Mouse (Mus musculus) midbrain, embryonic 11.5 days (tissue): ENCODE results near the gene Mamdc2. TPM values are rescaled to one million over a fixed set of nuclear protein-coding genes. Genes with fewer than 3 reads are reported as not detected.
A peak's percentile ranks its signal among the peaks of the same experiment; 100 is the strongest.
"Not testable (repeated sequence)": the region's sequence is repeated elsewhere in the genome, so short reads cannot be mapped to it uniquely, and the experiment has no call there.

Experiments used
- ATAC-seq: fragments of 200-750 bp; cut with Nextera tagmentation; 2 replicates; pipeline ENCODE4 v1.8.0; 2017; ENCODE audit warnings: moderate TSS enrichment, moderate library complexity; ENCODE audit not compliant: low FRiP score
- DNase-seq: peaks from one replicate; pipeline ENCODE4 v3.0.0; 2015; ENCODE audit warnings: low spot score; ENCODE audit errors: missing footprints
- H3K27ac ChIP-seq: fragments of 300-500 bp; sonication (generic); 2 replicates; pipeline ENCODE4 v1.5.1; 2014; ENCODE audit warnings: low read depth, low read length
- H3K27me3 ChIP-seq: fragments of 300-500 bp; sonication (generic); 2 replicates; pipeline ENCODE4 v1.6.1; 2014; ENCODE audit warnings: mild to moderate bottlenecking, low read length, moderate library complexity, mixed read lengths; ENCODE audit not compliant: control insufficient read depth, insufficient read depth
- H3K36me3 ChIP-seq: fragments of 300-500 bp; sonication (generic); 2 replicates; pipeline ENCODE4 v1.6.1; 2014; ENCODE audit warnings: mild to moderate bottlenecking, low read length, moderate library complexity, mixed read lengths; ENCODE audit not compliant: control insufficient read depth, insufficient read depth
- H3K4me1 ChIP-seq: fragments of 300-500 bp; sonication (generic); 2 replicates; pipeline ENCODE4 v1.6.1; 2014; ENCODE audit warnings: low read length; ENCODE audit not compliant: control insufficient read depth, insufficient read depth
- H3K4me2 ChIP-seq: fragments of 300-500 bp; sonication (generic); 2 replicates; pipeline ENCODE4 v1.6.1; 2014; ENCODE audit warnings: mild to moderate bottlenecking, moderate library complexity
- H3K4me3 ChIP-seq: fragments of 300-500 bp; sonication (generic); 2 replicates; pipeline ENCODE4 v1.5.1; 2014; ENCODE audit warnings: low read depth, low read length
- H3K9ac ChIP-seq: fragments of 300-500 bp; sonication (generic); 2 replicates; pipeline ENCODE4 v1.6.1; 2014; ENCODE audit warnings: low read length
- H3K9me3 ChIP-seq: fragments of 300-500 bp; sonication (generic); 2 replicates; pipeline ENCODE4 v1.6.1; 2016; ENCODE audit warnings: low read length; ENCODE audit not compliant: control insufficient read depth
- WGBS: fragments of 180-500 bp; shearing (Covaris S2); extraction: QIAGEN DNeasy Blood & Tissue Kit; methylation state at CpG from one replicate; pipeline ENCODE4 v1.1.7; 2014; 5-methylcytosine and 5-hydroxymethylcytosine counted together
- polyA plus RNA-seq: library from polyadenylated mRNA; unstranded; fragments of >200 nt; fragmentation: Nextera tagmentation; extraction: Ambion mirVana; gene quantifications from 2 replicates; pipeline ENCODE4 v1.2.1, GENCODE M21; 2014

Gene Mamdc2
- polyA plus RNA-seq, 1 experiment from 2014 or later: 1.5 TPM

DNA sequence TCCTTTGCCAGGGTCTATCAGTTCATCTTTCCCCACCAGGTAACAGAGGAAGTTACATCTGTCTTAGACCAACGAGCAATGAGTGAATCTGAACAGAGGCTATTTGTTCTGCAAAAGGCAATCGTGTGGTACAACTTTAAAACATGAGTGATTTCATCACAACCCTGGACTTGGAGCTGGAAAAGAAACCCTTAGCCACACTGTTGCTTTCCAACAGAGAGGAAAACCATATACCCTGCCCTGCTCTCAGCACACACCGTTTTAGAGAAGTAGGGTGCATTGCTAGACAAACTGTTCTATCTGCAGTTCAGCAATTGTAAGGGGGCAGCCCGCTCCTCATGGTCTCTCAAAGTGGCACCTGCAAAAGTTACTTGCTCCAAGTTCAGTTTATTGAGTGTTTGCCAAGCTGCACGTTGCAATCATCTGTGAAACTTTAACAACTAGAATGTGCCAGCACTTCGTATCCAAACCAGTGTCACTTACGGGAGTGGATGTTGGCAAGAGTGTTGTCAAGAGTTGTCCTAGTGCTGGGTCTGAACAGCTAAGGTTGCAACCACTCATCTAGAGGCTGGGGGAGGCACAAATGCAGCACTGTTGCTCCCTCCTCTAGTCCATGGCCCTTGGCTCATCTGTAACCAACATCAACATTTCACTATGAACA is 37.8 kb upstream of the Mamdc2 start:
- no peak overlapping the region for H3K9ac ChIP-seq
- H3K4me1 ChIP-seq: no peaks in the 10 kb centered on the region
- 86% methylated on average over 7 of the region's 7 CpGs for WGBS
- H3K9me3 ChIP-seq: no peaks in the 10 kb centered on the region
- DNase-seq (no peak), ATAC-seq (no peak)
- H3K4me3 ChIP-seq: no peak overlapping the region
- no peak overlapping the region for H3K4me2 ChIP-seq
- H3K27me3 ChIP-seq: no peaks in the 10 kb centered on the region
- H3K36me3 ChIP-seq: no peaks in the 10 kb centered on the region
- no peak overlapping the region for H3K27ac ChIP-seq

DNA sequence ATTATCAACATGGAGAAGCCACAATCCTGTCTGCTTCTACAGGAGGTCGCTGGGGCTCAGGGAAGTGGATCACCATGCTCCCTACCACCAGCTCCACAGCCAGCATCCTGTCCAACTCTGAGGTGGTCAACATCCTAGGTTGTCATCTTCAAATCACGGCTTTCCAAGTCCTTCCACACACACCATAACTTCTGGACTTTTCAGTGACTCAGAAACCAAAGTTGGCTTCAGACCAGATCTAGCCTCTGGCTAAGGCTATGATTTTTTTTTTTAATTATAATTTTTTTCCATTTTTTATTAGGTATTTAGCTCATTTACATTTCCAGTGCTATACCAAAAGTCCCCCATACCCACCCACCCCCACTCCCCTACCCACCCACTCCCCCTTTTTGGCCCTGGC is 34.3 kb upstream of the Mamdc2 start:
- not testable (repeated sequence) for ATAC-seq, H3K4me3 ChIP-seq, H3K9me3 ChIP-seq, H3K27ac ChIP-seq, H3K4me2 ChIP-seq, H3K36me3 ChIP-seq, DNase-seq, H3K27me3 ChIP-seq, H3K4me1 ChIP-seq, H3K9ac ChIP-seq
- WGBS: 86% methylated on average over 2 of the region's 2 CpGs

DNA sequence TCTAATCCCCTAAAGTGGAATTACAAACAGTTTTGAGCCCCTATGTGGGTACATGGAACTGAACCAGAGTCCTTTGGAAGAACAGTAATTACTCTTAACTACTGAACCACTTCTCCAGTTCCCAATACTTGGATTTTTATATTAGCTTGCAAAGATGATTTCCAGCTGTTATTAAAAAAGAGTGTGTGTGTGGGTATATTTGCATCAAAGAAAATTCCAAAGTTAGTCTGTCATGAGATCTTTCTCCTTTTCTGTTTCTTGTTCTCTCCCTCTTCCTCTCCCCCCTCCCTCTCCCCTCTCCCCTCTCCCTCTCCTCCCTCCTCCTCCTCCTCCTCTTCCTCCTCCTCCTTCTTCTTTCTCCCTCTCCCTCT is 31.3 kb upstream of the Mamdc2 start:
- DNase-seq: no peak
- no peak overlapping the region for H3K4me3 ChIP-seq
- H3K9me3 ChIP-seq: no peaks in the 10 kb centered on the region
- H3K27ac ChIP-seq: no peak overlapping the region
- H3K36me3 ChIP-seq: no peaks in the 10 kb centered on the region
- no peak overlapping the region for H3K4me2 ChIP-seq
- no peaks in the 10 kb centered on the region for H3K4me1 ChIP-seq
- ATAC-seq: no peak
- H3K27me3 ChIP-seq: no peaks in the 10 kb centered on the region
- H3K9ac ChIP-seq: no peak overlapping the region

DNA sequence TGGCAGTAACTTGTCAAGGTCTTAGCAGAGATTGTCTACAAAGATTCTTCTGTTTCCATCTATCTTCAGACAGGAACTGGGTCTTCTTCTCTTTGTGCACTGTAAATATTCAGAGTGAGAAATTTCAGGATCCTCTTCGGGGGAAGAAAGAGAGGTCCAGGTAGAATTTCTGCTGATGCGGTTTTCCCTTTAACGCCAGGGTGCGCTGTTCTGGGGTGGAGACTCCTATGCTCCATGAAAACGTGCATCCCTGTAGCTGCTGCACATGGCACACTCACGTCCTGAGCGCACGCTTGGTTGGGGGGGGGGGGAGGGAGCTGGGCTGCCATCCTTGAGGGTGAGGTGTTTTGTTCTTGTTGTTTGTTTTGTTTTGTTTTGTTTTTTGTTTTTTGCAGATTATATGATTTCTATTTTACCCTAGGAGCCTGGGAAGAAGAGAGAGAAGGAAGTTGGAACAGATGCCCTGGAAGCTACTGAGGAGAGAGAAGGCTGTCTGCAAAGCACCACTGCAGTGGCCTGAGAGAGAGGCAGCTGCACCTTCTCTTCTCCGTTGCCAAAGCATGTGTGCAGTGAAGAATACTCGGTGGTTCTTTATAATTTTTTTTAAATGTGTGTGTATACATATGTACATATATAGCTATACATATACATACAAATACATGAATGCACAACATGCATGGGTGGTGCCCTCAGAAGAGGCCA is 30.8 kb upstream of the Mamdc2 start:
- Histone ChIP-seq H3K27ac (no peak overlapping the region), H3K9me3 (no peaks in the 10 kb centered on the region), H3K4me2 (no peak overlapping the region), H3K36me3 (no peaks in the 10 kb centered on the region), H3K4me1 (no peaks in the 10 kb centered on the region), H3K4me3 (no peak overlapping the region), H3K9ac (no peak overlapping the region), H3K27me3 (no peaks in the 10 kb centered on the region)
- ATAC-seq: no peak
- WGBS: 18% methylated on average over 10 of the region's 10 CpGs
- DNase-seq: peak; percentile 92

DNA sequence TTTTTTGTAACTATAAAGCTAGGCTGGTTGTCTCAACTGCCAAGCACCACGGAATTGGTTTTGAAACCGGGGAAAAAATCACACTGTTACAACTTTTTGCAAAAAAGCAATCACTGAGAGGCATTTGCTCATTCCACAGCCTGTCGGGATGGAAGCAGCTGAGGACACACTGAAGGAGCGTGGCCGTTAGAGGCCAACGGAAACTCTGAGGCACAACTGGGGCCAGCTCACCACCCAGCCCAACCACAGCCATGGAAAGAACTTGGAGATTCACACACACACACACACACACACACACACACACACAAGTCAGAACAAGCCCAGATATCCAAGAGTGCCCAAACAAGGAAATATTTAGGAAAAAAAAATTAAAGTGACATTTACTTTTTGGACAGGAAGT is 29.6 kb upstream of the Mamdc2 start:
- Histone ChIP-seq H3K9ac (no peak overlapping the region), H3K27ac (no peak overlapping the region), H3K9me3 (no peaks in the 10 kb centered on the region), H3K4me1 (no peaks in the 10 kb centered on the region), H3K4me2 (no peak overlapping the region), H3K27me3 (no peaks in the 10 kb centered on the region), H3K36me3 (no peaks in the 10 kb centered on the region), H3K4me3 (no peak overlapping the region)
- DNase-seq (no peak), ATAC-seq (no peak)
- 83% methylated on average over 6 of the region's 6 CpGs for WGBS

DNA sequence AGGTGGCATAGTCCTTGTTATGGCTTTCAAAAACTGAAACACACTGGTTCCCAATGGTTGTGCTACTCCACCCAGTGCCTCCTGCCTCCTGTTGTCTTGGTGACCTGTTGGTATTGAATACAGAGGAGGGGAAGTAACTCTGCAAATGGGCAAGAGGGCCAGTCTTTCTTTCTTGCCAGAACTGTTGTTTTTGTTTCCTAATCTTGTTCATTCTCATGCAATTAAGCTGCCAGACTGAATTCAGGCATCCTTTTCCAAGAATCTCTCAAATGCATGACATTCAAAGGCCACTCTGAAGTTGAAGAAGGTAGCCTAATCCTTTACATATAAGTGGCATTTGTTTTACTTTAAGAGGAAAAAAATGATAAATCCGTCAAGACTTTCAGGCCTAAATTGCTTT is 19.6 kb upstream of the Mamdc2 start:
- no peaks in the 10 kb centered on the region; the same call in 1 of the 2 replicates for H3K27me3 ChIP-seq

DNA sequence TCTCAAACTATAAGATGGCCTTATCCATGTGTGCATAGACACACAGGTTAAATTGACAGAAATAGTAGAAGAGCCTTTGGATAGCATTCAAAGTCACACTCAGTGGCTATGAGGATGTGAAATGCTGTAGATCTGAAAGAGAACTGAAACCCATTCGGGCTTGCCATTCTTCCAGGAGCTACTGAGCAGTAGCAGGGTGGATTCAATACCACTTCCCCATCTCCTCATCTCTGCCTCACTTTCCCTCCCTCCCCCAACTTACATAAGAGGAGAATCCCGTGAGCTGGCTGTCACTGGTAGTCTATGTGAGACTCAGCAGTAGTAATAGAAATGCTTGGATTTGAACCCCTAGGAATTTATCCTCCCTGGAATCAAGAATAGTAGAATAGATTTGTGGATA is 18.8 kb upstream of the Mamdc2 start:
- Histone ChIP-seq H3K4me3 (no peak overlapping the region), H3K4me2 (no peak overlapping the region), H3K36me3 (no peaks in the 10 kb centered on the region), H3K9ac (no peak overlapping the region), H3K27ac (no peak overlapping the region), H3K9me3 (no peaks in the 10 kb centered on the region), H3K27me3 (no peaks in the 10 kb centered on the region; the same call in 1 of the 2 replicates), H3K4me1 (peaks cover 5% of the 10 kb centered on the region)
- 57% methylated on average over 2 of the region's 2 CpGs for WGBS
- DNase-seq: no peak
- no peak for ATAC-seq

More for the DNA sequence above, 19.6 kb upstream of the Mamdc2 start:
- ATAC-seq: no peak
- Histone ChIP-seq H3K4me3 (no peak overlapping the region), H3K4me1 (peaks cover 5% of the 10 kb centered on the region), H3K9me3 (no peaks in the 10 kb centered on the region), H3K27ac (no peak overlapping the region), H3K9ac (no peak overlapping the region), H3K36me3 (no peaks in the 10 kb centered on the region), H3K4me2 (no peak overlapping the region)
- WGBS: 6% methylated on average over 1 of the region's 1 CpGs
- DNase-seq: no peak

DNA sequence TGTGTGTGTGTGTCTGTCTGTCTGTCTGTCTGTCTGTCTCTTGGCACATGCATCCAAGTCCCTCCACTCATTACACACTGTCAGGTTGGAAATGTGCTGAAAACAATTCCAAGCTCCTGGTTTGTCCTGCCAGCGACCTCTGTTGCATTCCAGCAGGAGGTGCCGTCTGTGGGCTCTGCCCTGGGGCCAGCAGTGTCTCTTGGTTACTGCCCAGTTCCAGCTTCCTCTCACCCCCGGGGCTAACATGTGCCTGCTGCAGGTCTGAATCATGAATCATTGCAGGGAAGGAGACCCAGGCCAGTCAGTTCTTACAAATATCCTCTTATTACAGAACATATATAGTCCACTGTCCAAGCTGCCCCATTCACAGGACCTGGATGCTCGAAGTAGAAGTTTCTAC is 9.2 kb upstream of the Mamdc2 start:
- Histone ChIP-seq H3K36me3 (no peaks in the 10 kb centered on the region), H3K27me3 (no peaks in the 10 kb centered on the region), H3K9me3 (no peaks in the 10 kb centered on the region; the same call in 1 of the 2 replicates), H3K27ac (no peak overlapping the region), H3K4me2 (no peak overlapping the region), H3K4me3 (no peak overlapping the region), H3K4me1 (no peaks in the 10 kb centered on the region), H3K9ac (no peak overlapping the region)
- ATAC-seq (no peak), DNase-seq (no peak)
- WGBS: 47% methylated on average over 4 of the region's 4 CpGs

DNA sequence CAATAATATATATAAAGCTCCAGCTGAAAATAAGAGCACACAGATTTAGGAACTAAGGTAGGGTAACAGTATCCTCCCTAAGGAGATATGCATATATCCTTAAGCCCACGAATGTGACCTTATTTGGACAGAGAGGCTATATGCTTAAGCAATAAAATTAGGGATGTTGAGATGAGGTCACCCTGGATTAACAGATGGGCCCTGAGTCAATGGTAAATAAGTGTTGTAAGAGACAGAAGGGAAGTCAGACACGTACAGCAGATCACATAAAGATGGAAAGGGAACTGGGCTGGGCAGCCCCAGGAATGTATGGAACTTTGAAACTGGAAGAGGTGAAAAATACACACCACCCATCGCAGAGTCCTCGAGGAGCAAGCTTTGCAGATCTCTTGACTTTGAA is 3.1 kb upstream of the Mamdc2 start:
- Histone ChIP-seq H3K9me3 (no peaks in the 10 kb centered on the region; the same call in 1 of the 2 replicates), H3K4me3 (no peak overlapping the region), H3K4me2 (no peak overlapping the region), H3K9ac (no peak overlapping the region), H3K27ac (no peak overlapping the region), H3K4me1 (peaks cover 7% of the 10 kb centered on the region), H3K36me3 (no peaks in the 10 kb centered on the region), H3K27me3 (no peaks in the 10 kb centered on the region)
- ATAC-seq (no peak), DNase-seq (no peak)
- WGBS: 83% methylated on average over 4 of the region's 4 CpGs
